15 mouse cellular contexts compared by ENCODE assay signal in genomic region chrX:36928791-36929190, GRCm38 (mm10).
"Had no signal": no experiment of that assay in that cellular context is flagged by ENCODE, and none has a peak within 500 bp of the region (broad histone marks: within the 10 kb centered on the region; RNA-seq: fewer than 3 reads in every experiment).

No protein-coding gene starts in this region.

- DNase-seq: lung, adult 2 months; lung, postnatal 14 days; lung, postnatal 36 days; right cerebral cortex, postnatal 14 days; thymus, adult 2 months; thymus, postnatal 25 days; thymus, postnatal 4 days had no signal

- H3K27ac ChIP-seq: lung, embryonic 15.5 days; macrophage; midbrain, embryonic 13.5 days; midbrain, embryonic 15.5 days; neural tube, embryonic 12.5 days; stomach, embryonic 15.5 days; stomach, postnatal 0 days had no signal

- H3K4me3 ChIP-seq: lung, embryonic 15.5 days; megakaryocyte, embryonic 14.5 days; midbrain, embryonic 13.5 days; midbrain, embryonic 15.5 days; neural tube, embryonic 12.5 days; stomach, embryonic 15.5 days had no signal
